Mouse (Mus musculus) forebrain, embryonic 14.5 days (tissue): Measurements from ENCODE around the gene Gli2. TPM values are rescaled to one million over a fixed set of nuclear protein-coding genes. Genes with fewer than 3 reads are reported as not detected.
A peak's percentile ranks its signal among the peaks of the same experiment; 100 is the strongest.

Experiments
- ATAC-seq: fragments of 200-750 bp; cut with Nextera tagmentation; 2 replicates; pipeline ENCODE4 v1.8.0; 2017; ENCODE audit warnings: mild to moderate bottlenecking, moderate library complexity
- DNase-seq: peaks from one replicate; pipeline ENCODE4 v3.0.0-alpha.2; 2015; ENCODE audit warnings: low spot score
- H3K27ac ChIP-seq: fragments of 300-500 bp; sonication (generic); 2 replicates; pipeline ENCODE4 v1.5.1; 2014; ENCODE audit warnings: low read depth, mild to moderate bottlenecking, control low read depth, low read length, moderate library complexity
- H3K27me3 ChIP-seq: fragments of 300-500 bp; sonication (generic); replicated peaks from 2 replicates; pipeline ENCODE4 v1.6.1; 2014; ENCODE audit warnings: low read length, control low read depth, mixed read lengths; ENCODE audit not compliant: control insufficient read depth, insufficient read depth
- H3K36me3 ChIP-seq: fragments of 300-500 bp; sonication (generic); 2 replicates; pipeline ENCODE4 v1.6.1; 2014; ENCODE audit warnings: low read length, control low read depth; ENCODE audit not compliant: control insufficient read depth, insufficient read depth
- H3K4me1 ChIP-seq: fragments of 300-500 bp; sonication (generic); 2 replicates; pipeline ENCODE4 v1.6.1; 2014; ENCODE audit warnings: antibody characterized with exemption, low read length, control low read depth; ENCODE audit not compliant: control insufficient read depth, insufficient read depth
- H3K4me2 ChIP-seq: fragments of 300-500 bp; sonication (generic); 2 replicates; pipeline ENCODE4 v1.6.1; 2014; ENCODE audit warnings: mild to moderate bottlenecking, control low read depth, low read length
- H3K4me3 ChIP-seq: fragments of 300-500 bp; sonication (generic); 2 replicates; pipeline ENCODE4 v1.5.1; 2014; ENCODE audit warnings: low read depth, low read length, control low read depth
- H3K9ac ChIP-seq: fragments of 300-500 bp; sonication (generic); 2 replicates; pipeline ENCODE4 v1.6.1; 2014; ENCODE audit warnings: mild to moderate bottlenecking, low read length, control low read depth, moderate library complexity
- H3K9me3 ChIP-seq: fragments of 300-500 bp; sonication (generic); replicated peaks from 2 replicates; pipeline ENCODE4 v1.6.1; 2016; ENCODE audit warnings: low read length, control low read depth, mixed read lengths; ENCODE audit not compliant: control insufficient read depth
- WGBS: fragments of 180-500 bp; shearing (Covaris S2); extraction: QIAGEN DNeasy Blood & Tissue Kit; methylation state at CpG from one replicate; pipeline ENCODE4 v1.1.7; 2014; 5-methylcytosine and 5-hydroxymethylcytosine counted together
- polyA plus RNA-seq: library from polyadenylated mRNA; unstranded; fragments of >200 nt; fragmentation: Nextera tagmentation; extraction: Ambion mirVana; gene quantifications from 2 replicates; pipeline ENCODE4 v1.2.1, GENCODE M21; 2014

Gli2 gene
- polyA plus RNA-seq, 1 experiment from 2014 or later, result 3.3 TPM

DNA sequence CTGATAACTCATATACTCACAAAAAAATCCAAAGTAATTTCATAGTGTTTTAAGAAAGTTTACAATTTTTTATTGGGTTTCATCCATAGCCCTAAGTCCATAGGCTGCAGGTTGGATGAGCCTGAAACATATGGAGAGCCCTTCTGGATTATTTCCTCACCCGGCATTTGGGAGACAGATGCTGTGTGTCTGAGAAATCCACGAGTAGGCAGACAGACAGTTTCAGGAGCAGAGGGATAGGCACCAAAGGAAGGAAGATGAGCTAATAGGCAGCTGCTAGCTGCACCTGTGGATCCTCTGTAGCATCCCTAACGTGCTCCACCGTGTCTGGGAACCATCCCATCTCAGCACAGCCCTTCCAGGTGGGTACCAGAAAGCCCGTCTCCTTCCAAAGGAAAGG lies 251.3 kb downstream of the Gli2 start:
- DNase-seq (peak; percentile 27), ATAC-seq (no peak)
- no peaks in the 10 kb centered on the region for H3K36me3 ChIP-seq
- H3K27ac ChIP-seq, result no peak overlapping the region
- no peak overlapping the region for H3K9ac ChIP-seq
- H3K4me2 ChIP-seq, result no peak overlapping the region
- no peak overlapping the region for H3K4me3 ChIP-seq
- H3K4me1 ChIP-seq, result no peaks in the 10 kb centered on the region
- 74% methylated on average over 5 of the region's 5 CpGs for WGBS
- no peaks in the 10 kb centered on the region for H3K9me3 ChIP-seq
- H3K27me3 ChIP-seq, result no peaks in the 10 kb centered on the region

GRCm38 (mm10) chr1:118799322-118800116 lies 253.9 kb downstream of the Gli2 start:
- no peak overlapping the region for H3K4me3 ChIP-seq
- H3K4me1 ChIP-seq, result no peaks in the 10 kb centered on the region
- H3K27me3 ChIP-seq, result no peaks in the 10 kb centered on the region
- no peak overlapping the region for H3K27ac ChIP-seq
- ATAC-seq, result no peak
- DNase-seq, result no peak
- H3K9ac ChIP-seq, result no peak overlapping the region
- WGBS, result 51% methylated on average over 7 of the region's 7 CpGs
- no peaks in the 10 kb centered on the region for H3K9me3 ChIP-seq
- no peaks in the 10 kb centered on the region for H3K36me3 ChIP-seq
- H3K4me2 ChIP-seq, result no peak overlapping the region

- Histone ChIP-seq H3K4me3 (no peak overlapping the region), H3K4me1 (no peaks in the 10 kb centered on the region), H3K9me3 (no peaks in the 10 kb centered on the region), H3K4me2 (no peak overlapping the region), H3K27me3 (no peaks in the 10 kb centered on the region), H3K9ac (no peak overlapping the region), H3K27ac (no peak overlapping the region), H3K36me3 (no peaks in the 10 kb centered on the region)
- DNase-seq (no peak), ATAC-seq (no peak)
- 87% methylated on average over 18 of the region's 18 CpGs for WGBS
Measured at GRCm38 (mm10) chr1:118795415-118796167, 257.8 kb downstream of the Gli2 start.

DNA sequence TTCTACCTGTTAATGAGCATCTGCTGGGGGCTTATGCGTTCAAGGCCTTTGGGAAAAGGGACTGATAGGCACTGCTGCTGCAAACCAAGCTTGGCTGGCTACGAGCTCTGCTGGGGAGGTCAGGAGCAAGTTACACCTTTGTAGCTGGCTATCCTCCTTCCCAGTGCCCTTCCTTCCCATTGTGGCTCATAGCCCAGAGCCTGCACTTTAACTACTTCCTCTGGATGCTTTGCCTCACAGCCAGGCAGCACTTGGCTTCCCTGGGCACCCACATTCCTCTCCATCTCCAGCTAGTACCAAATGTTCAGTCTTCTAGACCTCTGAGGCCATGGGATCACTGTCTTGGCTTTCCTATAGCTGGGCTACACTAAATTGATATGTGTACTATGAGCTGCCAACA lies 263.5 kb downstream of the Gli2 start:
- Histone ChIP-seq H3K27me3 (no peaks in the 10 kb centered on the region), H3K27ac (no peak overlapping the region), H3K4me1 (no peaks in the 10 kb centered on the region), H3K4me3 (no peak overlapping the region), H3K4me2 (no peak overlapping the region), H3K9ac (no peak overlapping the region), H3K9me3 (no peaks in the 10 kb centered on the region), H3K36me3 (no peaks in the 10 kb centered on the region)
- peak; percentile 15; the same call in 1 of the 2 replicates for ATAC-seq
- DNase-seq, result no peak
- WGBS, result 73% methylated on average over 2 of the region's 2 CpGs

DNA sequence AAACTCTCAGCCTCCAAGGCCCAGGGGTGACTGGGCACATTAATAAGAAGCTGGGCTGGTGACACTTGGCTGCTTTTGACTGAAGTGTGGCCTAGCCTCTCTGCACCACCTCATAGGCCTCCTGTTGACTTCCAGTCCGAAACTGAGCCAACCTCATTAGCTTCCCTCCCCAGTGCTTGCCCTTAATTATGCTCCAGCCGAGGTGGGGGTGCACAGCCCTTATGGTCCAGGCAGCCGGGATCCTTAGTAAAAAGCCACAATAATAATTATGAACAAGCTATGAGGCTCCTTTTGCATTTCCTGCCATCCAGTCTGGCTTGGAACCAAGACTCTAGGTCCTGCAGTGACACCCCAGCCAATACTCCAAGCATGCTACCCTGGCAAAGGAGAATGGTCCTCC lies 264.0 kb downstream of the Gli2 start:
- DNase-seq (peak; percentile 48), ATAC-seq (peak; percentile 44)
- Histone ChIP-seq H3K4me1 (no peaks in the 10 kb centered on the region), H3K4me2 (no peak overlapping the region), H3K27ac (no peak overlapping the region), H3K4me3 (no peak overlapping the region), H3K9ac (no peak overlapping the region), H3K9me3 (no peaks in the 10 kb centered on the region), H3K36me3 (no peaks in the 10 kb centered on the region), H3K27me3 (no peaks in the 10 kb centered on the region)
- WGBS, result 39% methylated on average over 3 of the region's 3 CpGs

- 85% methylated on average over 5 of the region's 5 CpGs for WGBS
- no peaks in the 10 kb centered on the region for H3K4me1 ChIP-seq
- H3K27ac ChIP-seq, result no peak overlapping the region
- ATAC-seq, result no peak
- no peak overlapping the region for H3K9ac ChIP-seq
- no peak overlapping the region for H3K4me2 ChIP-seq
- no peak for DNase-seq
- no peaks in the 10 kb centered on the region for H3K9me3 ChIP-seq
- H3K36me3 ChIP-seq, result no peaks in the 10 kb centered on the region
- H3K27me3 ChIP-seq, result no peaks in the 10 kb centered on the region
- no peak overlapping the region for H3K4me3 ChIP-seq
Measured at GRCm38 (mm10) chr1:118788813-118789212, 264.6 kb downstream of the Gli2 start.

DNA sequence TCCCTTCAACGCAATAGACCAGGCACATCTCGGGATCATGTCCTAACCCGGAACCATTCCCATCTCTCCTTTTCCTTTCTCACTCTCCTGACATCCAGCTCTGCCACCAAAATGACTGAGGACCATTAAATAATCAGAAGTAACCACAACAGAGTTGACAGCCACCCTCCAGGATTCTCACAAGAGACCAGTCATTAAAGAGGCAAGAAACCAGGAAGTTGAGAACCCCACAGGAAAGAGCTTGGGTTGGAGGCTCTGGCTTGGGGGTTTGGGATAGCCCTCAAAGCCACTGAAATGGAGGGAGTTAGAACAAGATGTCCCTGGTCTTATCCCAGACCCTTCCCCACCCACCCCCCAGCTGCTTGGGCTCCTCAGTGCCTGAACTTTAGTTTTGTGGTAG lies 265.9 kb downstream of the Gli2 start:
- H3K4me2 ChIP-seq, result no peak overlapping the region
- no peaks in the 10 kb centered on the region for H3K9me3 ChIP-seq
- no peaks in the 10 kb centered on the region for H3K4me1 ChIP-seq
- H3K9ac ChIP-seq, result no peak overlapping the region
- no peak overlapping the region for H3K4me3 ChIP-seq
- WGBS, result 92% methylated on average over 3 of the region's 3 CpGs
- no peak overlapping the region for H3K27ac ChIP-seq
- no peaks in the 10 kb centered on the region for H3K27me3 ChIP-seq
- no peak for ATAC-seq
- H3K36me3 ChIP-seq, result no peaks in the 10 kb centered on the region
- DNase-seq, result no peak
